Mouse (Mus musculus) megakaryocyte, embryonic 14.5 days (primary cell): ENCODE measurements at regions not wholly inside any gene's neighbourhood (a gene's known extent, or its start where the extent isn't known, plus 50 kb on each side); places are given as distances from the start of the nearest gene placed in this dataset.

ENCODE experiments used
- FLI1 ChIP-seq: IDR thresholded peaks from 2 replicates; pipeline ENCODE4 v1.6.1; 2012; ENCODE audit warnings: low read length, inconsistent platforms, mixed read lengths
- GATA1 ChIP-seq: IDR thresholded peaks from 3 replicates; pipeline ENCODE4 v1.6.1; 2012; ENCODE audit warnings: mixed read lengths, low read length, inconsistent platforms, borderline replicate concordance

- TF ChIP-seq GATA1: no peak
- TF ChIP-seq FLI1: no peak
Measured at GRCm38 (mm10) chr11:113190520-113190919, 408.5 kb downstream of the Sox9 start.
